Mouse (Mus musculus) neural tube, embryonic 15.5 days (tissue): ENCODE results near the gene Palmd. TPM values are rescaled to one million over a fixed set of nuclear protein-coding genes. Genes with fewer than 3 reads are reported as not detected.
A peak's percentile ranks its signal among the peaks of the same experiment; 100 is the strongest.

Experiments used
- ATAC-seq: fragments of 200-750 bp; cut with Nextera tagmentation; 2 replicates; pipeline ENCODE4 v1.8.0; 2017; ENCODE audit warnings: mild to moderate bottlenecking, moderate TSS enrichment, moderate library complexity; ENCODE audit not compliant: low FRiP score
- H3K27ac ChIP-seq: fragments of 300-500 bp; sonication (generic); replicated peaks from 2 replicates; pipeline ENCODE4 v1.5.1; 2015; ENCODE audit warnings: mild to moderate bottlenecking, inconsistent platforms
- H3K27me3 ChIP-seq: fragments of 300-500 bp; sonication (generic); replicated peaks from 2 replicates; pipeline ENCODE4 v1.6.1; 2015; ENCODE audit warnings: inconsistent platforms
- H3K36me3 ChIP-seq: fragments of 300-500 bp; sonication (generic); 2 replicates; pipeline ENCODE4 v1.6.1; 2015; ENCODE audit warnings: inconsistent platforms
- H3K4me1 ChIP-seq: fragments of 300-500 bp; sonication (generic); 2 replicates; pipeline ENCODE4 v1.6.1; 2015; ENCODE audit warnings: inconsistent platforms
- H3K4me2 ChIP-seq: fragments of 300-500 bp; sonication (generic); 2 replicates; pipeline ENCODE4 v1.6.1; 2015; ENCODE audit warnings: inconsistent platforms, mild to moderate bottlenecking, moderate library complexity
- H3K4me3 ChIP-seq: fragments of 300-500 bp; sonication (generic); replicated peaks from 2 replicates; pipeline ENCODE4 v1.5.1; 2015; ENCODE audit warnings: mild to moderate bottlenecking, inconsistent platforms
- H3K9ac ChIP-seq: fragments of 300-500 bp; sonication (generic); replicated peaks from 2 replicates; pipeline ENCODE4 v1.6.1; 2015; ENCODE audit warnings: mild to moderate bottlenecking, inconsistent platforms
- H3K9me3 ChIP-seq: fragments of 300-500 bp; sonication (generic); replicated peaks from 2 replicates; pipeline ENCODE4 v1.6.1; 2016; ENCODE audit warnings: inconsistent platforms
- WGBS: fragments of 180-500 bp; shearing (Covaris S2); methylation state at CpG from one replicate; pipeline ENCODE4 v1.1.7; 2015; ENCODE audit warnings: mixed read lengths; 5-methylcytosine and 5-hydroxymethylcytosine counted together
- polyA plus RNA-seq: library from polyadenylated mRNA; unstranded; fragments of >200 nt; fragmentation: Nextera tagmentation; extraction: Ambion mirVana; gene quantifications from 2 replicates; pipeline ENCODE4 v1.2.1, GENCODE M21; 2015

Gene Palmd
- polyA plus RNA-seq, result 7.2 and 7.3 TPM in 2 replicates

DNA sequence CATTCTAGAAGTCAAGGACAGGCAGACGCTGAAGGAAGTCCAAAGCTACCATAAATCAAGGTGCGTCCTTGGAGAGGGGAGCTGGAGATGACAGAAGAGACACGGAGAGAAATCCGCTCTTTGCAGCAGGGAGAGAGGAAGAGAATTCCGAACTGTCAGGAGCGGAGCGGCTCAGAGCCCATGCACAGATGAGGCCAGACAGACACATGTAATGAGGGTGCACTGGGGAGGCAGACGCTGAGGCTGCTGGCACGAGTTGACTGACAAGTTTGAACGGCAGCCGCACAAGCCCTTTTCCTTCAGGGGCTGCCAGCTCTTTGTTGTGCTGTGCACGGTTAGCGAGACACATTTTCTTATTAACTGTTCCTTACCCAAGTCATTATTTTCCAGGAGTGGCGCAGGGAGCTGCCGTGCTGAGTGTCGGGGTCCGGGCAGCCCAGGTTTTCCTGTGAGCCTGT, at the start of gene Palmd:
TSS of gene Palmd (minus strand) at position 448 of the 458 bp plus-strand sequence.
- Histone ChIP-seq H3K4me2 (peak within 1 kb of the TSS; percentile 67), H3K4me3 (peak within 1 kb of the TSS; percentile 46), H3K36me3 (no peaks in the 10 kb centered on the region), H3K27me3 (no peaks in the 10 kb centered on the region), H3K4me1 (peaks cover 7% of the 10 kb centered on the region; the same call in 1 of the 2 replicates), H3K27ac (peak within 1 kb of the TSS; percentile 61), H3K9ac (peak within 1 kb of the TSS; percentile 49; the same call in 1 of the 2 replicates), H3K9me3 (no peaks in the 10 kb centered on the region)
- 8% methylated on average over 17 of the region's 17 CpGs for WGBS
- ATAC-seq, result peak; percentile 82

DNA sequence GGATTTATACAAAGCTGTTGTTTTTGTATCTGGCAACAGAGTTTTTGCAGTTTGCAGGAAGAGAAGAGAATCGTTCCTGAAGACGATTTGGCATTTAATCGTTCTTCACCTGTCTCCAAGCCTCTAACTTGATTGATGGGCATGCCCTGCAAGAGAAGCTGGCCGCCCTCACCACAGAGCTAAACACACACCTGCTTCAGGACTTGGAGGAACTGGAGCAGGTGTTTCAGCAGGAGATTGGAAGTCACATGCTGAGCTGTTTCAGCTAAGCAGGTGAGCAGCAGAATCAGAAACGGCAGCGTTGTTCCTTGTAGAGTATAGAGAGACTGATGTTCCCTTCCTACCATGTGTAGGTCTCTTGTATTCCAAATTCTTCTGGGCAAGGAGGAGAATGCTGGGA, 41.4 kb upstream of the Palmd start:
- Histone ChIP-seq H3K36me3 (no peaks in the 10 kb centered on the region), H3K9me3 (no peaks in the 10 kb centered on the region), H3K9ac (no peak overlapping the region), H3K27ac (no peak overlapping the region), H3K4me2 (no peak overlapping the region), H3K4me1 (no peaks in the 10 kb centered on the region), H3K27me3 (no peaks in the 10 kb centered on the region), H3K4me3 (no peak overlapping the region)
- WGBS, result 77% methylated on average over 6 of the region's 6 CpGs
- ATAC-seq, result no peak

DNA sequence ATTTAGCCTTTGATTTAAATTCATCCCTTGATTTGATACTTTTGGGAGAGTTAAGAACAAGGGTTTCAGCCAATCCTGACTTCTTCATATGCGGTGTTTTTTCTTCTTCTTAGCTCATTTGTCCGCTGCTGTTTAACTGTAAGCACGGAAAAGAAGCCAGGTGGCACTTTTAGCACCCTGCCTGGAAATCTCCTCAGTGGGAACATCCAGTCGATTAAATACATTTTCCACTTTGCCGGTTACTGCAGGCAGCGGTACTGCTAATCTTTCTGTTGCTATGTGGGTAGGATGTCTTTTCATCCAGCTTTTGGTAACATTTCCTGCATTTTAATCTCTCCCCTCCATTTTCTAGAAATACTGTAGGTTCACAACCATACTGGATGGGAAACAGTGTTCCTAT, 38.6 kb upstream of the Palmd start:
- Histone ChIP-seq H3K9ac (no peak overlapping the region), H3K4me2 (no peak overlapping the region), H3K4me1 (peaks cover under 1% of the 10 kb centered on the region; the same call in 1 of the 2 replicates), H3K4me3 (no peak overlapping the region), H3K36me3 (no peaks in the 10 kb centered on the region), H3K27ac (no peak overlapping the region), H3K27me3 (0 out of 2 replicates have a peak, but pooled peaks cover 4% of the 10 kb centered on the region), H3K9me3 (no peaks in the 10 kb centered on the region)
- WGBS, result 48% methylated on average over 6 of the region's 6 CpGs
- ATAC-seq, result no peak

DNA sequence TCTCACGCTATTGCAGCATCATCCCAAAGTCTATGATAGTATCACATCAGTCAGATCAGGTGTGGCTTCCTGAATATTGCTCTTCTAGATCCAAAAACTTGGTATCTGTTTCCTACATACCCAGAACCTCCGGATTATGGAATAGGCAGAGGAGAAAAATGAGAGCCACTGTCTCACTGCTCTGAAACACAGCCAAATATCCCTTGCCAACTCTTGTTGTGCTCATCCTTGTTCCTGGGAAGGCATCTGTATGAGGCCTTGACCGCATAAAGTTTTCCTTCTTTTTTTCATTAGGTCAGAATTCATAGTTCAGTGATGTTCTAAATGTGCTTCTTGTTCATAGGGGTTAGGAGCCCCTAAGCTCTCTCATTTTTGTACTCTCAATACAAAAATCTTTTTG, 37.8 kb upstream of the Palmd start:
- peaks cover 8% of the 10 kb centered on the region for H3K4me1 ChIP-seq
- no peaks in the 10 kb centered on the region for H3K9me3 ChIP-seq
- H3K36me3 ChIP-seq, result no peaks in the 10 kb centered on the region
- 96% methylated on average over 3 of the region's 3 CpGs for WGBS
- ATAC-seq, result no peak
- no peak overlapping the region for H3K4me2 ChIP-seq
- H3K27me3 ChIP-seq, result 0 out of 2 replicates have a peak, but pooled peaks cover 4% of the 10 kb centered on the region
- no peak overlapping the region for H3K4me3 ChIP-seq
- no peak overlapping the region for H3K27ac ChIP-seq
- no peak overlapping the region for H3K9ac ChIP-seq

DNA sequence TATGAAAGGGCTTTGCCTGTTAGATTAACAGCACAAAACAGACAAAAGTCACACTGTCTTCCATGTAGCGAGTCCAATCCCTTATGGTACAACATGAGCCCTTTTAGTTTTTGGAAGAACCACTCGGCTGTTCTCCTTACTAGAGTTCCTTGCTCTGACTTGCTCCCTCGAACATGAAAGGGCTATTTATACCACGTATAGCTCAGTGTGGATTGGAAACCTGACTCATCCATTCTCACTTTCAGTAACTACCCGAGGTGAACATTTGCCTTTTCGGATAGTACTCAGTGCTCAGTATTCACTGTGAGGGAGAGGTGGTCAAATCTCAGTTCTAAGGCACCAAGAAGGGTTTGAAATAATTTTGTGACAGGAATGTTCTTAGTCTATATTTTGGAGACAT, 34.6 kb upstream of the Palmd start:
- no peak overlapping the region for H3K4me3 ChIP-seq
- no peaks in the 10 kb centered on the region for H3K9me3 ChIP-seq
- H3K4me2 ChIP-seq, result no peak overlapping the region
- H3K27ac ChIP-seq, result no peak overlapping the region
- 0 out of 2 replicates have a peak, but pooled peaks cover 4% of the 10 kb centered on the region for H3K27me3 ChIP-seq
- WGBS, result 81% methylated on average over 6 of the region's 6 CpGs
- no peak overlapping the region for H3K9ac ChIP-seq
- no peaks in the 10 kb centered on the region for H3K36me3 ChIP-seq
- ATAC-seq, result no peak
- H3K4me1 ChIP-seq, result peaks cover 13% of the 10 kb centered on the region

DNA sequence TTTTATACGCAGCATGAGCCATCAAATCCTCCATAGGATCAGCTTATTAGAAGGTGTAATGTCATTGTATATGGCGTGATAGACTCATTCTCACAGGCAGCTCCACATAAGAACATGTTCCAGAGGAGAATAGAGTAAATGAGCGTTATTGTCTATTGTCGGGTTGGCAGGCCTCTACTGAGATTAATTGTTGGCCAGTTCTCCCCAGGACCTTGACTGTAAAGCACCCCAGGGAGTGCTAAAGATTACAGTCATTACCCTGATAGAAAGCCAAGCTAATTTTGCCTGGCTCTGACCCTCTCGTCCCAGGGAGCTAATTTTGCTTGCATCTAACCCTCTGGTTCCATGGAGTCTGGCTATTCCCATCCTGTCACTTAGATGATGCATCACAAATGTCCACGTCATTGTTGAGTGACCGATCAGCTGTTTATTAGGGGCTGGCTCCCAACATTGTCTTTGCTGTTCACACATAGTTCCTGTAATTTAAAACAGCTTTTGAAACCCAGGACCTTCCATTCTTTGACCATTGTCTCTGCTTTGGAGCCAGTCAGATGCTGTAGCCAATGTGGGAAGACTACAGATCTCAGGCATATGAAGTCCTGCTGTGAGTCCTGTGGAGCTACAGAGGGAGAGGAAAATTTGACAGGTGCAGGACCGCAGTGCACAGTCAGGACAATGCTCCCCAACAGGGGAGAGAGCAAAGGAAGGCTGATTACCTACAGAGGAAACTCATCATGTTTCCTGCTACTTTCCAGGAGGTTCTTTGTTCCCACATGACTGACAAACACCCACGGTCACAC, 33.1 kb upstream of the Palmd start:
- peaks cover 13% of the 10 kb centered on the region for H3K4me1 ChIP-seq
- no peaks in the 10 kb centered on the region for H3K36me3 ChIP-seq
- H3K9me3 ChIP-seq, result no peaks in the 10 kb centered on the region
- H3K4me2 ChIP-seq, result no peak overlapping the region
- WGBS, result 16% methylated on average over 9 of the region's 9 CpGs
- ATAC-seq, result peak; percentile 69
- 0 out of 2 replicates have a peak, but pooled peaks cover 4% of the 10 kb centered on the region for H3K27me3 ChIP-seq
- no peak overlapping the region for H3K9ac ChIP-seq
- no peak overlapping the region for H3K4me3 ChIP-seq
- no peak overlapping the region for H3K27ac ChIP-seq

DNA sequence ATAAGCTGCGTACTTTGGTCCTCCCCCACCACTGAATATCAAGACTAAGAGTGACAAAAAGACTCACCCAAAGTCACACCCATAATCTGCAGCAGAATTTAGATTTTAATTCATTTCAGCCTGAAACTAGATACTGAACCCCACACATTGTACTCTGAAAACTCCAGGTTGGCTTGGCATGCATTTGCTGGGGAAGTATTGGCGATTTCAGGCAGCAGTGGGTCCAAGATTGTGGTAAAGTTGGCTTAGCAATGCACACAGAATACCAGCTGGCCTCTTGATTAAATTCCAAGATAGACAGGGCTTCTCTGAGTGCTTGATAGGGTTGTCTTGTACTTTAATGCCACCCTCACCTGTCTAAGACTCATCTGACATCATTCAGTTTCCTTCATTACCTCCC, 24.2 kb upstream of the Palmd start:
- H3K27ac ChIP-seq, result no peak overlapping the region
- no peaks in the 10 kb centered on the region for H3K36me3 ChIP-seq
- no peak overlapping the region for H3K4me3 ChIP-seq
- WGBS, result 78% methylated on average over 2 of the region's 2 CpGs
- H3K9me3 ChIP-seq, result no peaks in the 10 kb centered on the region
- no peaks in the 10 kb centered on the region for H3K27me3 ChIP-seq
- no peak overlapping the region for H3K9ac ChIP-seq
- H3K4me2 ChIP-seq, result no peak overlapping the region
- ATAC-seq, result no peak
- H3K4me1 ChIP-seq, result no peaks in the 10 kb centered on the region

DNA sequence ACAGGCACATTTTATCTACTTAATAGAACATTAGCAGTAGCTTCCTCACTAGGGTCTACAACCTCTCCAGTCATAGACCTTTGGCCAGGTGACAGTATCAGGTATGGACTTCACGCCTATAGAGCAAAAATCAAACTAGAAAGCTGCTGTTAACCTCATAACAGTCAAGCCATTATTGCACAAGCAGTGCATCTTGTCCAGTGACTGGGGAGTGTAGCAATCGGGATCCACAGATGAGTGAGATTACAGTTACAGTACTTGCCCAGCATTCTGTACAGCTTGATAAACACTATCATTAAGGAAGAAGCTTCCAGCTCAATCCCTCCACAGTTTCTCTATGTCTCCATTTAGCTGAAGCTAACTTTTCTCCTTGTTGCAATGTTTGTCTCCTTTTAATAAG, 22.4 kb upstream of the Palmd start:
- Histone ChIP-seq H3K36me3 (no peaks in the 10 kb centered on the region), H3K27me3 (no peaks in the 10 kb centered on the region), H3K4me2 (no peak overlapping the region), H3K4me3 (no peak overlapping the region), H3K27ac (no peak overlapping the region), H3K9me3 (no peaks in the 10 kb centered on the region), H3K4me1 (no peaks in the 10 kb centered on the region), H3K9ac (no peak overlapping the region)
- 88% methylated on average over 2 of the region's 2 CpGs for WGBS
- ATAC-seq, result no peak

DNA sequence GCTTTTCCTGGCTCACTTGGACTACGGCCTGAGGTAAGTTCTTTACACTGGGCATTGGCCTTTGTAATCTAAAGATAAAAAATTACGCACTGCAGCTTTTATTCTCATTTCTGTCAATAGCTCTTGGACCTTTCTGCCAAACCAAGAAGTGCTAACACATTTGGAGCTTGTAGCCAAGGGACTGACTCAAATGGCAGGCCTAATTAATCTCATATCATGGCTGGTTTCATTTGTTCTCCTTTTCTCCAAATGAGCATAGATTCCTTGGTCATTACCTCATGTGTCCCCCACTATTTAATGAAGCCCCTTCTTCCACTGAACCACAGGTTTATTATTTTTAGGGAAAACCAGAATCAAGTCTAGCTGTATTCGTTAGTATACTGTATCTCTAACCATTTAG, 19.4 kb upstream of the Palmd start:
- Histone ChIP-seq H3K36me3 (no peaks in the 10 kb centered on the region), H3K4me2 (no peak overlapping the region), H3K4me1 (peaks cover 5% of the 10 kb centered on the region; the same call in 1 of the 2 replicates), H3K9ac (no peak overlapping the region), H3K27me3 (no peaks in the 10 kb centered on the region), H3K4me3 (no peak overlapping the region), H3K27ac (no peak overlapping the region), H3K9me3 (no peaks in the 10 kb centered on the region)
- ATAC-seq, result no peak
- WGBS, result 91% methylated on average over 3 of the region's 3 CpGs

DNA sequence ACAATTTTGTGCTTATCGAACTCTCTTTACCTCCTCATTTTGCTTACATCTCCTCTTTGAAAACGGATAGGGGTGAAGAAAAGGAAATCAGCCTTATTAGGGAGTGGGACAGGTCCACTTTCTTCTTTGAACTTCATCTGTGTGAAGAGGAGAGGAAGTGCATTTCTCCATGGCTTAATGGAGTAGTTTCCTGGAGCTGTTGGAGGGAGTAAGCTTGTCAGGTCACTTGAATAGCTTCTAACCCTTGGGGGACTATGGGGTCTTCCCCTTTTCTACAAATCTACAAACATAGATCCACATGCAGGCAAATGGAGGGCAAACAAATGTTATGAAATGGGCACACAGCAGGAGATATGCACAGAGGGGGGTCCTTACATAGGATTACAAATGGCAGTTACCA, 17.7 kb upstream of the Palmd start:
- 56% methylated on average over 2 of the region's 2 CpGs for WGBS

DNA sequence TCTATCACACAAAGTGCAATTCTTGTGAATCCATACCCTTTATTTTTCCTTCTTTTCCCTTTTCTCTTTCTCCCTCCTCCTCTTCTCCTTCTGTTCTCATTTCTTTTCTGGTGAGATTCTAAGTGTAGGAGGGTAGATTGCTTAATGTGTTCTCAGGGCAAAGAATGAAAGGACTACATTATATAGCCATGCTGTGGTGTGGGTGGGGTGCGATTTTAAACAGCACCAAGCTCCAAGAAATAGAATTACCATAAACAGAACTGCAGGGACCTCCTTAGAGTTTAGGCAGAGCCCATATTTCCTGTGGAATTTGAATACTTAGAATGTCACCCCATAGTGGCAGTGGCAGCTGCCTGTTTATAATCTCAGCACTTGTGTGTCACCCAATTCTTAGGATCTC, 17.0 kb upstream of the Palmd start:
- H3K9me3 ChIP-seq, result no peaks in the 10 kb centered on the region
- no peak overlapping the region for H3K4me2 ChIP-seq
- H3K4me1 ChIP-seq, result peaks cover 5% of the 10 kb centered on the region; the same call in 1 of the 2 replicates
- ATAC-seq, result no peak
- H3K27me3 ChIP-seq, result no peaks in the 10 kb centered on the region
- H3K27ac ChIP-seq, result no peak overlapping the region
- H3K36me3 ChIP-seq, result no peaks in the 10 kb centered on the region
- no peak overlapping the region for H3K9ac ChIP-seq
- WGBS, result 59% methylated on average over 1 of the region's 1 CpGs
- no peak overlapping the region for H3K4me3 ChIP-seq

More for the DNA sequence above, 17.7 kb upstream of the Palmd start:
- H3K27me3 ChIP-seq, result no peaks in the 10 kb centered on the region
- peaks cover 5% of the 10 kb centered on the region; the same call in 1 of the 2 replicates for H3K4me1 ChIP-seq
- no peak overlapping the region for H3K9ac ChIP-seq
- no peak overlapping the region for H3K4me2 ChIP-seq
- no peaks in the 10 kb centered on the region for H3K36me3 ChIP-seq
- H3K4me3 ChIP-seq, result no peak overlapping the region
- H3K27ac ChIP-seq, result no peak overlapping the region
- ATAC-seq, result no peak
- no peaks in the 10 kb centered on the region for H3K9me3 ChIP-seq

DNA sequence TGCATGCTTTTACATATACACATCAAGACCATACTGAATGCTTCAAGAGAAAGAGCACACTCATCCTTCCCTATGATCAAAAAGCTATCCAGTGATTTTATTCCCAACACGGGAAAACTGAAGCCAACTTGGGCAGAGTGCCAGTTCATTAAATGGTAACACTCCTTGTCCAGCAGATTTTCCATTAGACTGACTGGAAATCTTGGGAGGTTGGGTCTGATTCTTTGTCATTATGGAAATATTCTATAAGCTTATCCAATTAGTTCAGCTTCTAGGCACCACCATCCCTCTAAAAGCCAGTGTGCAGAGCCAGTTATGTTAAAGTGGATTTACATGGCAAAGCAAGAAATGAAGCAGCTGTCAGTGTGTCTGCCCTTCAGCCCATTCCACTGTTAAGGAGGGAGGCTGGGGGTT, 16.3 kb upstream of the Palmd start:
- H3K4me2 ChIP-seq, result no peak overlapping the region
- H3K9ac ChIP-seq, result no peak overlapping the region
- no peaks in the 10 kb centered on the region for H3K27me3 ChIP-seq
- no peak overlapping the region for H3K4me3 ChIP-seq
- H3K4me1 ChIP-seq, result peaks cover 5% of the 10 kb centered on the region; the same call in 1 of the 2 replicates
- no peaks in the 10 kb centered on the region for H3K9me3 ChIP-seq
- no peak for ATAC-seq
- no peak overlapping the region; the same call in 1 of the 2 replicates for H3K27ac ChIP-seq
- WGBS, result 27% methylated on average over 1 of the region's 1 CpGs
- no peaks in the 10 kb centered on the region for H3K36me3 ChIP-seq
